Mouse (Mus musculus): ENCODE data around the gene Zfp385b. TPM values are rescaled to one million over a fixed set of nuclear protein-coding genes. Genes with fewer than 3 reads are reported as not detected.
A peak's percentile ranks its signal among the peaks of the same experiment; 100 is the strongest.

Gene Zfp385b
- polyA plus RNA-seq, 1 experiment from 2014 or later: 6.1 TPM

- H3K9ac ChIP-seq (replicated peaks): no peak overlapping the region
- H3K4me3 ChIP-seq (replicated peaks): no peak overlapping the region
- H3K4me2 ChIP-seq (replicated peaks): no peak overlapping the region
- H3K9me3 ChIP-seq: no peaks in the 10 kb centered on the region
- no peak overlapping the region for H3K27ac ChIP-seq
- no peak for ATAC-seq
- H3K36me3 ChIP-seq: no peaks in the 10 kb centered on the region
- no peaks in the 10 kb centered on the region for H3K27me3 ChIP-seq
- H3K4me1 ChIP-seq (replicated peaks): no peaks in the 10 kb centered on the region
- 66% methylated on average over 10 of the region's 10 CpGs for WGBS
Measured at GRCm38 (mm10) chr2:77419476-77419875, 400.0 kb downstream of the Zfp385b start.

- Histone ChIP-seq H3K4me1 (replicated peaks) (no peaks in the 10 kb centered on the region), H3K9ac (replicated peaks) (no peak overlapping the region), H3K9me3 (no peaks in the 10 kb centered on the region), H3K36me3 (no peaks in the 10 kb centered on the region), H3K27me3 (no peaks in the 10 kb centered on the region), H3K4me2 (replicated peaks) (no peak overlapping the region), H3K27ac (no peak overlapping the region), H3K4me3 (replicated peaks) (no peak overlapping the region)
- WGBS: 60% methylated on average over 5 of the region's 5 CpGs
- no peak for ATAC-seq
Measured at GRCm38 (mm10) chr2:77418078-77418477, 401.4 kb downstream of the Zfp385b start.

- ATAC-seq: no peak
- Histone ChIP-seq H3K9me3 (no peaks in the 10 kb centered on the region), H3K27ac (no peak overlapping the region), H3K9ac (replicated peaks) (no peak overlapping the region), H3K27me3 (no peaks in the 10 kb centered on the region), H3K4me3 (replicated peaks) (no peak overlapping the region), H3K4me2 (replicated peaks) (no peak overlapping the region), H3K36me3 (no peaks in the 10 kb centered on the region), H3K4me1 (replicated peaks) (no peaks in the 10 kb centered on the region)
- 91% methylated on average over 9 of the region's 9 CpGs for WGBS
Measured at GRCm38 (mm10) chr2:77412171-77412570, 407.3 kb downstream of the Zfp385b start.

- ATAC-seq: no peak
- no peak overlapping the region for H3K9ac ChIP-seq (replicated peaks)
- H3K4me3 ChIP-seq (replicated peaks): no peak overlapping the region
- H3K27ac ChIP-seq: no peak overlapping the region
- no peaks in the 10 kb centered on the region for H3K36me3 ChIP-seq
- no peaks in the 10 kb centered on the region for H3K4me1 ChIP-seq (replicated peaks)
- 89% methylated on average over 13 of the region's 13 CpGs for WGBS
- H3K9me3 ChIP-seq: no peaks in the 10 kb centered on the region
- no peak overlapping the region for H3K4me2 ChIP-seq (replicated peaks)
- no peaks in the 10 kb centered on the region for H3K27me3 ChIP-seq
Measured at GRCm38 (mm10) chr2:77411612-77412011, 407.8 kb downstream of the Zfp385b start.

GRCm38 (mm10) chr2:77409521-77410135 lies 409.8 kb downstream of the Zfp385b start:
- H3K27ac ChIP-seq: no peak overlapping the region
- no peaks in the 10 kb centered on the region for H3K4me1 ChIP-seq (replicated peaks)
- no peaks in the 10 kb centered on the region for H3K36me3 ChIP-seq
- H3K27me3 ChIP-seq: no peaks in the 10 kb centered on the region
- no peak overlapping the region for H3K9ac ChIP-seq (replicated peaks)
- 54% methylated on average over 5 of the region's 5 CpGs for WGBS
- H3K4me3 ChIP-seq (replicated peaks): no peak overlapping the region
- peak; percentile 85 for ATAC-seq
- no peaks in the 10 kb centered on the region for H3K9me3 ChIP-seq
- no peak overlapping the region for H3K4me2 ChIP-seq (replicated peaks)

- no peaks in the 10 kb centered on the region for H3K36me3 ChIP-seq
- no peaks in the 10 kb centered on the region for H3K4me1 ChIP-seq (replicated peaks)
- WGBS: 71% methylated on average over 7 of the region's 7 CpGs
- ATAC-seq: no peak
- no peak overlapping the region for H3K4me3 ChIP-seq (replicated peaks)
- H3K27ac ChIP-seq: no peak overlapping the region
- no peaks in the 10 kb centered on the region for H3K27me3 ChIP-seq
- no peak overlapping the region for H3K9ac ChIP-seq (replicated peaks)
- H3K9me3 ChIP-seq: no peaks in the 10 kb centered on the region
- no peak overlapping the region for H3K4me2 ChIP-seq (replicated peaks)
Measured at GRCm38 (mm10) chr2:77408972-77409371, 410.5 kb downstream of the Zfp385b start.

GRCm38 (mm10) chr2:77402329-77402728 lies 417.1 kb downstream of the Zfp385b start:
- peak overlapping the region; percentile 23 for H3K4me3 ChIP-seq (replicated peaks)
- H3K27me3 ChIP-seq: no peaks in the 10 kb centered on the region; the same call in 1 of the 2 replicates
- peak overlapping the region; percentile 43 for H3K4me2 ChIP-seq (replicated peaks)
- 25% methylated on average over 13 of the region's 13 CpGs for WGBS
- H3K27ac ChIP-seq: no peak overlapping the region
- ATAC-seq: 0 out of 2 replicates have a peak, but pooled peaks have one; percentile 9
- no peak overlapping the region for H3K9ac ChIP-seq (replicated peaks)
- H3K9me3 ChIP-seq: no peaks in the 10 kb centered on the region
- peaks cover 8% of the 10 kb centered on the region for H3K4me1 ChIP-seq (replicated peaks)
- H3K36me3 ChIP-seq: no peaks in the 10 kb centered on the region

- no peaks in the 10 kb centered on the region for H3K36me3 ChIP-seq
- peaks cover 8% of the 10 kb centered on the region for H3K4me1 ChIP-seq (replicated peaks)
- peak overlapping the region; percentile 43 for H3K4me2 ChIP-seq (replicated peaks)
- peak overlapping the region; percentile 25; the same call in 1 of the 2 replicates for H3K27ac ChIP-seq
- ATAC-seq: peak; percentile 83
- no peaks in the 10 kb centered on the region; the same call in 1 of the 2 replicates for H3K27me3 ChIP-seq
- WGBS: 8% methylated on average over 13 of the region's 13 CpGs
- H3K9me3 ChIP-seq: no peaks in the 10 kb centered on the region
- peak overlapping the region; percentile 23 for H3K4me3 ChIP-seq (replicated peaks)
- no peak overlapping the region for H3K9ac ChIP-seq (replicated peaks)
Measured at GRCm38 (mm10) chr2:77401438-77402235, 417.8 kb downstream of the Zfp385b start.

GRCm38 (mm10) chr2:77393881-77394280 lies 425.6 kb downstream of the Zfp385b start:
- Histone ChIP-seq H3K27ac (no peak overlapping the region), H3K4me1 (replicated peaks) (no peaks in the 10 kb centered on the region), H3K9ac (replicated peaks) (no peak overlapping the region), H3K4me3 (replicated peaks) (no peak overlapping the region), H3K9me3 (no peaks in the 10 kb centered on the region), H3K27me3 (no peaks in the 10 kb centered on the region), H3K4me2 (replicated peaks) (no peak overlapping the region), H3K36me3 (no peaks in the 10 kb centered on the region)
- ATAC-seq: no peak
- WGBS: 92% methylated on average over 7 of the region's 7 CpGs

GRCm38 (mm10) chr2:77388186-77388585 lies 431.3 kb downstream of the Zfp385b start:
- no peak overlapping the region for H3K4me3 ChIP-seq (replicated peaks)
- WGBS: 90% methylated on average over 6 of the region's 6 CpGs
- no peak overlapping the region for H3K9ac ChIP-seq (replicated peaks)
- H3K36me3 ChIP-seq: no peaks in the 10 kb centered on the region
- no peak overlapping the region for H3K4me2 ChIP-seq (replicated peaks)
- H3K9me3 ChIP-seq: no peaks in the 10 kb centered on the region
- no peaks in the 10 kb centered on the region for H3K4me1 ChIP-seq (replicated peaks)
- ATAC-seq: no peak
- no peak overlapping the region for H3K27ac ChIP-seq
- H3K27me3 ChIP-seq: no peaks in the 10 kb centered on the region

GRCm38 (mm10) chr2:77386515-77386914 lies 432.9 kb downstream of the Zfp385b start:
- whole genome bisulfite sequencing: 33% methylated on average over 5 of the region's 5 CpGs
- Histone ChIP-seq H3K27ac (no peak overlapping the region), H3K27me3 (no peaks in the 10 kb centered on the region), H3K4me1 (replicated peaks) (no peaks in the 10 kb centered on the region), H3K4me3 (replicated peaks) (no peak overlapping the region), H3K36me3 (no peaks in the 10 kb centered on the region), H3K9me3 (no peaks in the 10 kb centered on the region), H3K9ac (replicated peaks) (no peak overlapping the region), H3K4me2 (replicated peaks) (no peak overlapping the region)
- no peak for ATAC-seq

GRCm38 (mm10) chr2:77382766-77383165 lies 436.7 kb downstream of the Zfp385b start:
- H3K36me3 ChIP-seq: no peaks in the 10 kb centered on the region
- 75% methylated on average over 5 of the region's 5 CpGs for WGBS
- H3K9me3 ChIP-seq: 0 out of 2 replicates have a peak, but pooled peaks cover 3% of the 10 kb centered on the region
- H3K9ac ChIP-seq (replicated peaks): no peak overlapping the region
- H3K4me3 ChIP-seq (replicated peaks): no peak overlapping the region
- H3K27me3 ChIP-seq: no peaks in the 10 kb centered on the region
- H3K4me2 ChIP-seq (replicated peaks): no peak overlapping the region
- H3K27ac ChIP-seq: no peak overlapping the region
- no peak for ATAC-seq
- H3K4me1 ChIP-seq (replicated peaks): no peaks in the 10 kb centered on the region
